In genomic region chr5:126893063-126893462, GRCm38 (mm10) we compare ENCODE assay signal across 29 mouse cellular contexts.
DNase-seq lines count a peak whose midpoint lies in the region; ATAC-seq and TF ChIP-seq lines count a peak whose summit lies in the region.
"Had no signal": no experiment of that assay in that cellular context is flagged by ENCODE, and none has a peak within 500 bp of the region (broad histone marks: within the 10 kb centered on the region; RNA-seq: fewer than 3 reads in every experiment).

No protein-coding gene starts in this region.

- WGBS in forebrain, postnatal 0 days = 91% methylated on average over 4 of the region's 4 CpGs
- WGBS in forebrain, embryonic 14.5 days = 97% methylated on average over 4 of the region's 4 CpGs

- no peak for TF ChIP-seq POLR2A in testis, adult 2 months (IDR thresholded peaks at IDR 0.05; ENCODE audit: control insufficient read depth, low read depth, low read length)

- H3K9ac ChIP-seq in forebrain, postnatal 0 days = no peak overlapping the region
- H3K9ac ChIP-seq in forebrain, embryonic 14.5 days (ENCODE audit: low read length) = no peak overlapping the region
- H3K9ac ChIP-seq: embryonic facial prominence, embryonic 12.5 days; forebrain, embryonic 15.5 days; hindbrain, embryonic 13.5 days; limb, embryonic 13.5 days; liver, embryonic 13.5 days; lung, embryonic 15.5 days; neural tube, embryonic 13.5 days had no signal

- H3K36me3 ChIP-seq in forebrain, postnatal 0 days (ENCODE audit: insufficient read depth) = no peaks in the 10 kb centered on the region
- no peaks in the 10 kb centered on the region for H3K36me3 ChIP-seq in forebrain, embryonic 14.5 days (ENCODE audit: control insufficient read depth, insufficient read depth, low read length)
- no peaks in the 10 kb centered on the region for H3K36me3 ChIP-seq in testis, adult 2 months (ENCODE audit: control insufficient read depth, insufficient read depth, low read length)
- H3K36me3 ChIP-seq: embryonic facial prominence, embryonic 12.5 days; forebrain, embryonic 15.5 days; hindbrain, embryonic 13.5 days; limb, embryonic 13.5 days; liver, embryonic 13.5 days; lung, embryonic 15.5 days; neural tube, embryonic 13.5 days had no signal

- no peaks in the 10 kb centered on the region for H3K9me3 ChIP-seq in forebrain, postnatal 0 days (ENCODE audit: low read length)
- H3K9me3 ChIP-seq in forebrain, embryonic 14.5 days (replicated peaks; ENCODE audit: control insufficient read depth, low read length) = peaks cover 3% of the 10 kb centered on the region; the same call in 1 of the 2 replicates
- H3K9me3 ChIP-seq: forebrain, embryonic 15.5 days; hindbrain, embryonic 13.5 days; lung, embryonic 15.5 days; neural tube, embryonic 13.5 days had no signal

- no peaks in the 10 kb centered on the region for H3K27me3 ChIP-seq in forebrain, postnatal 0 days (ENCODE audit: insufficient read depth, low read length)
- H3K27me3 ChIP-seq in forebrain, embryonic 14.5 days (replicated peaks; ENCODE audit: control insufficient read depth, insufficient read depth, low read length) = no peaks in the 10 kb centered on the region
- H3K27me3 ChIP-seq in testis, adult 2 months (ENCODE audit: control insufficient read depth, insufficient read depth, low read length) = no peaks in the 10 kb centered on the region
- H3K27me3 ChIP-seq: CH12.LX; embryonic facial prominence, embryonic 12.5 days; forebrain, embryonic 15.5 days; hindbrain, embryonic 13.5 days; limb, embryonic 13.5 days; liver, embryonic 13.5 days; lung, embryonic 15.5 days; neural tube, embryonic 13.5 days had no signal

- no peak overlapping the region for H3K4me2 ChIP-seq in forebrain, postnatal 0 days (ENCODE audit: low read depth)
- H3K4me2 ChIP-seq in forebrain, embryonic 14.5 days (ENCODE audit: low read length) = no peak overlapping the region
- H3K4me2 ChIP-seq: embryonic facial prominence, embryonic 12.5 days; forebrain, embryonic 15.5 days; hindbrain, embryonic 13.5 days; limb, embryonic 13.5 days; liver, embryonic 13.5 days; lung, embryonic 15.5 days; midbrain, embryonic 11.5 days; neural tube, embryonic 13.5 days had no signal

- H3K4me3 ChIP-seq in forebrain, postnatal 0 days (ENCODE audit: low read depth, low read length) = no peak overlapping the region
- no peak overlapping the region for H3K4me3 ChIP-seq in forebrain, embryonic 14.5 days (ENCODE audit: low read depth, low read length)
- H3K4me3 ChIP-seq in left cerebral cortex, adult 2 months = no peak overlapping the region
- no peak overlapping the region for H3K4me3 ChIP-seq in testis, adult 2 months (ENCODE audit: control insufficient read depth, low read depth, low read length)
- H3K4me3 ChIP-seq: embryonic facial prominence, embryonic 12.5 days; forebrain, embryonic 15.5 days; hindbrain, embryonic 13.5 days; limb, embryonic 13.5 days; liver, embryonic 13.5 days; lung, embryonic 15.5 days; neural tube, embryonic 13.5 days had no signal

- no peak overlapping the region for H3K27ac ChIP-seq in forebrain, postnatal 0 days (ENCODE audit: low read depth, low read length)
- H3K27ac ChIP-seq in forebrain, embryonic 14.5 days (ENCODE audit: low read depth, low read length) = no peak overlapping the region
- H3K27ac ChIP-seq in left cerebral cortex, adult 2 months = no peak overlapping the region
- H3K27ac ChIP-seq in testis, adult 2 months (ENCODE audit: control insufficient read depth, insufficient read depth, low read depth, low read length) = no peak overlapping the region
- H3K27ac ChIP-seq: embryonic facial prominence, embryonic 12.5 days; forebrain, embryonic 15.5 days; hindbrain, embryonic 13.5 days; limb, embryonic 13.5 days; liver, embryonic 13.5 days; lung, embryonic 15.5 days; neural tube, embryonic 13.5 days; stomach, postnatal 0 days had no signal

- peak; percentile 31; the same call in 1 of the 2 replicates for TF ChIP-seq CTCF in forebrain, postnatal 0 days (IDR thresholded peaks at IDR 0.05; ENCODE audit: low read depth)
- peak; percentile 12; the same call in 1 of the 2 replicates for TF ChIP-seq CTCF in left cerebral cortex, adult 2 months (IDR thresholded peaks at IDR 0.05)
- TF ChIP-seq CTCF in testis, adult 2 months (IDR thresholded peaks at IDR 0.05; ENCODE audit: control insufficient read depth, insufficient read depth, insufficient replicate concordance, low read depth, low read length) = peak; percentile 76; the same call in 1 of the 2 replicates

- no peak for DNase-seq in forebrain, postnatal 0 days
- no peak for DNase-seq in forebrain, embryonic 14.5 days (ENCODE audit: low spot score)
- DNase-seq in left cerebral cortex, adult 2 months (ENCODE audit: extremely low spot score in 1 of 2, low spot score in 2 of 2) = no peak
- no peak for DNase-seq in left cerebral cortex, postnatal 10 days (ENCODE audit: extremely low spot score in 1 of 2, low spot score in 2 of 2)
- no peak for DNase-seq in testis, postnatal 10 days (ENCODE audit: low spot score)
- DNase-seq in testis, postnatal 14 days (ENCODE audit: low spot score) = peak; percentile 34
- no peak for DNase-seq in layer of hippocampus, adult 9-10 months (ENCODE audit: low spot score)
- DNase-seq: adrenal gland, postnatal 10 days; cerebellum, adult 11-12 months; cerebellum, adult 9-11 months; embryo, embryonic 11 days; gastrocnemius, postnatal 10 days; heart, postnatal 4 days; kidney, adult 11 months; kidney, postnatal 14 days; liver, embryonic 13.5 days; right cerebral cortex, postnatal 4 days; thymus, postnatal 25 days had no signal

- no peak for ATAC-seq in forebrain, postnatal 0 days
- ATAC-seq in forebrain, embryonic 14.5 days = no peak
- ATAC-seq: forebrain, embryonic 15.5 days; inflammation-experienced regulatory T-cells, adult 6 months had no signal

- intact Hi-C loops in left cerebral cortex, adult 2 months (cut with DNase I) = no loop called here
- intact Hi-C loops in left cerebral cortex, postnatal 10 days (cut with DNase I) = no loop called here

- H3K4me1 ChIP-seq in forebrain, postnatal 0 days (ENCODE audit: insufficient read depth) = no peaks in the 10 kb centered on the region
- H3K4me1 ChIP-seq in forebrain, embryonic 14.5 days (ENCODE audit: control insufficient read depth, insufficient read depth, low read length) = no peaks in the 10 kb centered on the region
- H3K4me1 ChIP-seq in testis, adult 2 months (ENCODE audit: control insufficient read depth, insufficient read depth, low read length) = no peaks in the 10 kb centered on the region; the same call in 1 of the 2 replicates
- H3K4me1 ChIP-seq: embryonic facial prominence, embryonic 12.5 days; forebrain, embryonic 15.5 days; hindbrain, embryonic 13.5 days; liver, embryonic 13.5 days; lung, embryonic 15.5 days; neural tube, embryonic 13.5 days had no signal

Comparison
In these comparisons a context has a peak if more than half of its experiments do, and no peak if none do; other contexts are left out.
1. CTCF ChIP-seq: peak in every context shown above with its lines; median percentile 76 in testis, adult 2 months; 31 in forebrain, postnatal 0 days; 12 in left cerebral cortex, adult 2 months.